Mouse (Mus musculus) midbrain, embryonic 15.5 days (tissue): ENCODE measurements around the gene Gtf2i. TPM values are rescaled to one million over a fixed set of nuclear protein-coding genes. Genes with fewer than 3 reads are reported as not detected.
"Not testable (repeated sequence)": the region's sequence is repeated elsewhere in the genome, so short reads cannot be mapped to it uniquely, and the experiment has no call there.

Source experiments
- ATAC-seq: fragments of 200-750 bp; cut with Nextera tagmentation; replicated peaks from 2 replicates; pipeline ENCODE4 v1.8.0; 2017; ENCODE audit warnings: moderate TSS enrichment
- H3K27ac ChIP-seq: fragments of 300-500 bp; sonication (generic); 2 replicates; pipeline ENCODE4 v1.5.1; 2015; ENCODE audit warnings: mild to moderate bottlenecking, inconsistent platforms
- H3K27me3 ChIP-seq: fragments of 300-500 bp; sonication (generic); replicated peaks from 2 replicates; pipeline ENCODE4 v1.6.1; 2015; ENCODE audit warnings: inconsistent platforms
- H3K36me3 ChIP-seq: fragments of 300-500 bp; sonication (generic); replicated peaks from 2 replicates; pipeline ENCODE4 v1.6.1; 2015; ENCODE audit warnings: inconsistent platforms
- H3K4me1 ChIP-seq: fragments of 300-500 bp; sonication (generic); 2 replicates; pipeline ENCODE4 v1.6.1; 2015; ENCODE audit warnings: inconsistent platforms
- H3K4me2 ChIP-seq: fragments of 300-500 bp; sonication (generic); 2 replicates; pipeline ENCODE4 v1.6.1; 2015; ENCODE audit warnings: inconsistent platforms, mild to moderate bottlenecking, moderate library complexity
- H3K4me3 ChIP-seq: fragments of 300-500 bp; sonication (generic); 2 replicates; pipeline ENCODE4 v1.5.1; 2015; ENCODE audit warnings: mild to moderate bottlenecking, inconsistent platforms
- H3K9ac ChIP-seq: fragments of 300-500 bp; sonication (generic); 2 replicates; pipeline ENCODE4 v1.6.1; 2015; ENCODE audit warnings: mild to moderate bottlenecking, inconsistent platforms
- H3K9me3 ChIP-seq: fragments of 300-500 bp; sonication (generic); 2 replicates; pipeline ENCODE4 v1.6.1; 2016; ENCODE audit warnings: inconsistent platforms
- WGBS: fragments of 180-500 bp; shearing (Covaris S2); methylation state at CpG from one replicate; pipeline ENCODE4 v1.1.7; 2015; ENCODE audit warnings: mixed read lengths; 5-methylcytosine and 5-hydroxymethylcytosine counted together
- polyA plus RNA-seq: library from polyadenylated mRNA; unstranded; fragments of >200 nt; fragmentation: Nextera tagmentation; extraction: Ambion mirVana; gene quantifications from 2 replicates; pipeline ENCODE4 v1.2.1, GENCODE M21; 2015

The Gtf2i gene
- 142 and 149 TPM in 2 replicates for polyA plus RNA-seq

GRCm38 (mm10) chr5:134314688-134315622, at the start of gene Gtf2i:
Gene Gtf2i, minus strand, starts transcription at chr5:134314760.
- peak within 1 kb of the TSS; percentile 62 for H3K4me2 ChIP-seq
- H3K4me1 ChIP-seq, result peaks cover 40% of the 10 kb centered on the region
- peak; percentile 93 for ATAC-seq
- H3K27ac ChIP-seq, result peak within 1 kb of the TSS; percentile 99
- no peaks in the 10 kb centered on the region for H3K27me3 ChIP-seq
- H3K36me3 ChIP-seq, result no peaks in the 10 kb centered on the region; the same call in 1 of the 2 replicates
- peak within 1 kb of the TSS; percentile 94 for H3K9ac ChIP-seq
- peak within 1 kb of the TSS; percentile 82 for H3K4me3 ChIP-seq
- WGBS, result under 1% methylated on average over 40 of the region's 40 CpGs
- H3K9me3 ChIP-seq, result no peaks in the 10 kb centered on the region

DNA sequence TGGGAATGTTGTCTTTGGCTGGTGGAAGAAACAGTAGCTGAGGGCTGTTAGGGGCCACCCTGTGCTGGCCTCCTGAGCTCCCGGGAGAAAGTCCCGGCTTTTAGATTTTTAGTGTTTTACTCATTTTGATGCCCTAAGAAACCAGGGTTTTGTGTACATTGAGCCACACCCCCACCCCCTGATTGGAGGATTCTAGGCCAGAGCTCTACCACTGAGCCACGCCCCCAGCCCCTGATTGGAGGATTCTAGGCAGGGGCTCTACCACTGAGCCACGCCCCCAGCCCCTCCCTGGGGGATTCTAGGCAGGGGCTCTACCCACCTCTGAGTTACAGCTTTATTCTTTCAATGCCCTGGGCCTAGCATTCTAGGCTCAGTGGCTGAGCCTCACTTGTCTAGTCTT, 44.5 kb upstream of the Gtf2i start:
- no peaks in the 10 kb centered on the region for H3K4me1 ChIP-seq
- no peak overlapping the region for H3K9ac ChIP-seq
- H3K27ac ChIP-seq, result no peak overlapping the region
- H3K27me3 ChIP-seq, result no peaks in the 10 kb centered on the region
- H3K4me2 ChIP-seq, result no peak overlapping the region
- 94% methylated on average over 4 of the region's 4 CpGs for WGBS
- peaks cover 36% of the 10 kb centered on the region for H3K36me3 ChIP-seq
- ATAC-seq, result no peak
- H3K9me3 ChIP-seq, result no peaks in the 10 kb centered on the region
- H3K4me3 ChIP-seq, result no peak overlapping the region

DNA sequence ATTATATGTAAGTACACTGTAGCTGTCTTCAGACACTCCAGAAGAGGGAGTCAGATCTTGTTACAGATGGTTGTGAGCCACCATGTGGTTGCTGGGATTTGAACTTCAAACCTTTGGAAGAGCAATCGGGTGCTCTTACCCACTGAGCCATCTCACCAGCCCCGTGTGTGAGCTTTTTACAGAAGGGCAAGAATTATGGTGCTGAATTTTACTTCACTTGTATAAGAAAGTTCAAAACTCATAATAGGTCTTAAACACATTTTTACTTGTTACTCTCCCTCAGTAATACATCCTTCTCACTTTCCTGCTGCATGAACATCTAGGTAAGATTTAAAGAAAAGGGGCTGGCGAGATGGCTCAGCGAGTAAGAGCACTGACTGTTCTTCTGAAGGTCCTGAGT, 40.8 kb upstream of the Gtf2i start:
- H3K4me2 ChIP-seq, ATAC-seq, H3K9me3 ChIP-seq, H3K9ac ChIP-seq, H3K4me1 ChIP-seq, H3K27me3 ChIP-seq, H3K4me3 ChIP-seq, H3K27ac ChIP-seq: not testable (repeated sequence)
- peaks cover 30% of the 10 kb centered on the region for H3K36me3 ChIP-seq
- 88% methylated on average over 4 of the region's 4 CpGs for WGBS

GRCm38 (mm10) chr5:134353117-134353516, 38.6 kb upstream of the Gtf2i start:
- no peaks in the 10 kb centered on the region for H3K9me3 ChIP-seq
- H3K27ac ChIP-seq, result no peak overlapping the region
- ATAC-seq, result no peak
- H3K9ac ChIP-seq, result no peak overlapping the region
- peaks cover 4% of the 10 kb centered on the region; the same call in 1 of the 2 replicates for H3K4me1 ChIP-seq
- H3K36me3 ChIP-seq, result peaks cover 8% of the 10 kb centered on the region
- no peaks in the 10 kb centered on the region for H3K27me3 ChIP-seq
- H3K4me2 ChIP-seq, result no peak overlapping the region
- H3K4me3 ChIP-seq, result no peak overlapping the region
- WGBS, result 85% methylated on average over 4 of the region's 4 CpGs

DNA sequence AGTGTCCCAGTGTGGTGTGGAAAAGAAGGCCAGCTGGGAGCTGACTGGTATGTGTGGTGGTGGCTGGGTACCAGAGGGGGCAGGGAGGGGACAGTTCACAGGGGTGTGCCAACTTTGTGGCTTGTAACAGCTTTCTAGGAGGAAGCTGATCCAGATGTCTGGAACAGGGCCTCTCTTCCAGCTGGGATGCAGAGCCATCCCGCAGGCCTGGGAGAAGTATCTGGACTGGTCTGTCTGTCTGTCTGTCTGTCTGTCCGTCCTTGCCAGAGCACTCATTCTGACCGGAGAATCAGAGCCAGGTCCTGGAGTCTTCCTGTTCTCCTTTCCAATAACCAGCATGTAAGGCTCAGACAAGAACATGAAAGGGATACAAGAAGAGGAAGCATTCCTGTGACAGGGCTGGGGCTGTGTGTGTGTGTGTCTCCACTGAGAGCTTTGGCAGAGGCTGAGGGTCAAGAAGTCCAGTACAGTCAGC, 38.0 kb upstream of the Gtf2i start:
- Histone ChIP-seq H3K27ac (no peak overlapping the region), H3K9me3 (no peaks in the 10 kb centered on the region), H3K4me1 (peaks cover 4% of the 10 kb centered on the region; the same call in 1 of the 2 replicates), H3K27me3 (no peaks in the 10 kb centered on the region), H3K36me3 (peaks cover 6% of the 10 kb centered on the region; the same call in 1 of the 2 replicates), H3K9ac (no peak overlapping the region), H3K4me3 (no peak overlapping the region), H3K4me2 (no peak overlapping the region)
- 84% methylated on average over 3 of the region's 3 CpGs for WGBS
- no peak for ATAC-seq

DNA sequence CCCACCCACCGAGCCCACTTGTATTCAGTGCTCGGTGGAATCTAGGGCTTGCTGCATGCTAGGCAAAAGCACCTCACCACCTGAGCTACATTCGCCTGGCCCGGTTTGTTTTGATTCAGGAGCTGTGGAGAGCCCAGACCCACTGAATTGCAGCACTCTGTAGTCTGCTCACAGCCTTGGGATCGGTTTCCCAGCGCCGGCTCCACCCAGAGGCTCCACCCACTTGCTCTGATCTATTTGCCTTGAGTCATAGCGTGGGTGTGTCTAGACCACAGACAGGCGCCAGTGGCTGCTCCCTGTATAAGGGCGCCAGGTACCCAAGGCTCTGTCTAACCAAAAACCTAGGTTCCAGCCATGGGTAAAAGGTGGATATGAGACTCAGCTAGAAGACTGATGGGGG, 36.1 kb upstream of the Gtf2i start:
- WGBS, result 14% methylated on average over 10 of the region's 10 CpGs
- Histone ChIP-seq H3K9me3 (no peaks in the 10 kb centered on the region), H3K4me1 (peaks cover 4% of the 10 kb centered on the region; the same call in 1 of the 2 replicates), H3K4me2 (peak overlapping the region; percentile 24; the same call in 1 of the 2 replicates), H3K4me3 (no peak overlapping the region), H3K9ac (no peak overlapping the region), H3K27ac (no peak overlapping the region), H3K36me3 (no peaks in the 10 kb centered on the region), H3K27me3 (no peaks in the 10 kb centered on the region)
- peak; percentile 52; the same call in 1 of the 2 replicates for ATAC-seq

GRCm38 (mm10) chr5:134347066-134347465, 32.5 kb upstream of the Gtf2i start:
- no peaks in the 10 kb centered on the region for H3K9me3 ChIP-seq

GRCm38 (mm10) chr5:134345449-134345848, 30.9 kb upstream of the Gtf2i start:
- Histone ChIP-seq H3K4me1 (no peaks in the 10 kb centered on the region), H3K4me3 (no peak overlapping the region), H3K4me2 (no peak overlapping the region), H3K9ac (no peak overlapping the region), H3K27ac (no peak overlapping the region), H3K9me3 (no peaks in the 10 kb centered on the region), H3K36me3 (no peaks in the 10 kb centered on the region), H3K27me3 (no peaks in the 10 kb centered on the region)
- WGBS, result 83% methylated on average over 9 of the region's 9 CpGs
- no peak for ATAC-seq

More at GRCm38 (mm10) chr5:134347066-134347465, 32.5 kb upstream of the Gtf2i start:
- WGBS, result 66% methylated on average over 2 of the region's 2 CpGs
- Histone ChIP-seq H3K4me2 (no peak overlapping the region), H3K4me1 (peaks cover 4% of the 10 kb centered on the region; the same call in 1 of the 2 replicates), H3K27me3 (no peaks in the 10 kb centered on the region), H3K4me3 (no peak overlapping the region), H3K9ac (no peak overlapping the region), H3K36me3 (no peaks in the 10 kb centered on the region), H3K27ac (no peak overlapping the region)
- ATAC-seq, result no peak

DNA sequence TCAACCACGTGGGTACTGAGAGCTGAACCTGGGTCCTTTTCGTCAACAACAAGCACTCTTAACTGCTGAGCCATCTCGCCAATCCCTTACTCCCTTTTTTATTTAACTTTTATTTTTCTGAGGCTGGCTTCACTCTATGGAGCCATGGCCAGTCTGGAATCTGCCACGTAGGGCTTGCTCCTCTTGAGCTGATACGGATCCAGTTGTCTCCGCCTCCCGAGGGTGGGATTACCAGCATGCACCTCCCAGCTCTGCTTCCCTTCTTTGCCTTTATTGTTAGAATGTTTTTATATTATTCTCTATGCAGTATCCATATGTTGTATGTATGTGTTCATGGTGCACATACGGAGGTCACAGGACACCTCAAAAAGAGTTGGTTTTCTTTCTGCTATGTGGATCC, 29.5 kb upstream of the Gtf2i start:
- no peak overlapping the region for H3K4me2 ChIP-seq
- H3K4me3 ChIP-seq, result no peak overlapping the region
- H3K4me1 ChIP-seq, result no peaks in the 10 kb centered on the region
- WGBS, result 88% methylated on average over 8 of the region's 8 CpGs
- H3K9me3 ChIP-seq, result no peaks in the 10 kb centered on the region
- no peak for ATAC-seq
- no peaks in the 10 kb centered on the region for H3K36me3 ChIP-seq
- H3K27me3 ChIP-seq, result no peaks in the 10 kb centered on the region
- no peak overlapping the region for H3K27ac ChIP-seq
- H3K9ac ChIP-seq, result no peak overlapping the region

- not testable (repeated sequence) for H3K4me2 ChIP-seq, ATAC-seq, H3K27ac ChIP-seq, H3K27me3 ChIP-seq, H3K4me3 ChIP-seq, H3K36me3 ChIP-seq, H3K4me1 ChIP-seq, H3K9me3 ChIP-seq, H3K9ac ChIP-seq
- 79% methylated on average over 4 of the region's 4 CpGs for WGBS
Measured at GRCm38 (mm10) chr5:134343530-134343929, 29.0 kb upstream of the Gtf2i start.

GRCm38 (mm10) chr5:134342503-134343205, 28.1 kb upstream of the Gtf2i start:
- H3K27me3 ChIP-seq, result no peaks in the 10 kb centered on the region
- WGBS, result 83% methylated on average over 18 of the region's 18 CpGs
- ATAC-seq, result no peak

GRCm38 (mm10) chr5:134341721-134342120, 27.2 kb upstream of the Gtf2i start:
- Histone ChIP-seq H3K4me1 (no peaks in the 10 kb centered on the region), H3K9me3 (no peaks in the 10 kb centered on the region), H3K9ac (no peak overlapping the region), H3K27ac (no peak overlapping the region), H3K36me3 (no peaks in the 10 kb centered on the region), H3K4me2 (no peak overlapping the region), H3K27me3 (no peaks in the 10 kb centered on the region), H3K4me3 (no peak overlapping the region)
- ATAC-seq, result no peak
- WGBS, result 94% methylated on average over 5 of the region's 5 CpGs

More at GRCm38 (mm10) chr5:134342503-134343205, 28.1 kb upstream of the Gtf2i start:
- Histone ChIP-seq H3K36me3 (no peaks in the 10 kb centered on the region), H3K4me3 (no peak overlapping the region), H3K9me3 (no peaks in the 10 kb centered on the region), H3K27ac (no peak overlapping the region), H3K4me2 (no peak overlapping the region), H3K9ac (no peak overlapping the region), H3K4me1 (no peaks in the 10 kb centered on the region)
